Mouse (Mus musculus) lung, postnatal 0 days (tissue): ENCODE measurements around the gene Gins3. TPM values are rescaled to one million over a fixed set of nuclear protein-coding genes. Genes with fewer than 3 reads are reported as not detected.

Experiments used
- ATAC-seq: fragments of 200-750 bp; cut with Nextera tagmentation; 2 replicates; pipeline ENCODE4 v1.8.0; 2017; ENCODE audit warnings: moderate library complexity
- DNase-seq: peaks from one replicate; pipeline ENCODE4 v3.0.0-alpha.2; 2016; ENCODE audit warnings: low spot score
- H3K27ac ChIP-seq: fragments of 300-500 bp; sonication (generic); 2 replicates; pipeline ENCODE4 v1.5.1; 2014; ENCODE audit warnings: antibody characterized with exemption, mild to moderate bottlenecking, low read length, mixed read lengths
- H3K27me3 ChIP-seq: fragments of 300-500 bp; sonication (generic); replicated peaks from 2 replicates; pipeline ENCODE4 v1.6.1; 2014; ENCODE audit warnings: low read length, mixed read lengths; ENCODE audit not compliant: insufficient read depth
- H3K36me3 ChIP-seq: fragments of 300-500 bp; sonication (generic); 2 replicates; pipeline ENCODE4 v1.6.1; 2014; ENCODE audit warnings: low read length, mixed read lengths; ENCODE audit not compliant: insufficient read depth
- H3K4me1 ChIP-seq: fragments of 300-500 bp; sonication (generic); 2 replicates; pipeline ENCODE4 v1.6.1; 2014; ENCODE audit warnings: antibody characterized with exemption, low read depth, low read length, mixed read lengths; ENCODE audit not compliant: insufficient read depth
- H3K4me2 ChIP-seq: fragments of 300-500 bp; sonication (generic); replicated peaks from 2 replicates; pipeline ENCODE4 v1.6.1; 2014; ENCODE audit warnings: low read depth, mild to moderate bottlenecking, low read length, moderate library complexity, mixed read lengths
- H3K4me3 ChIP-seq: fragments of 300-500 bp; sonication (generic); 2 replicates; pipeline ENCODE4 v1.5.1; 2014; ENCODE audit warnings: low read depth, low read length
- H3K9ac ChIP-seq: fragments of 300-500 bp; sonication (generic); replicated peaks from 2 replicates; pipeline ENCODE4 v1.6.1; 2014; ENCODE audit warnings: low read depth, mild to moderate bottlenecking
- H3K9me3 ChIP-seq: fragments of 300-500 bp; sonication (generic); 2 replicates; pipeline ENCODE4 v1.6.1; 2016; ENCODE audit warnings: low read length, mixed read lengths
- CTCF ChIP-seq: IDR thresholded peaks from 2 replicates; pipeline ENCODE4 v1.5.1; 2016; ENCODE audit warnings: antibody characterized with exemption, mild to moderate bottlenecking
- EP300 ChIP-seq: IDR thresholded peaks from 2 replicates; pipeline ENCODE4 v1.6.1; 2016; ENCODE audit warnings: antibody characterized with exemption, mild to moderate bottlenecking, control low read depth
- WGBS: fragments of 180-500 bp; shearing (Covaris S2); extraction: QIAGEN DNeasy Blood & Tissue Kit; methylation state at CpG from one replicate; pipeline ENCODE4 v1.1.7; 2014; 5-methylcytosine and 5-hydroxymethylcytosine counted together
- polyA plus RNA-seq: library from polyadenylated mRNA; unstranded; fragments of >200 nt; fragmentation: Nextera tagmentation; extraction: Ambion mirVana; gene quantifications from 2 replicates; pipeline ENCODE4 v1.2.1, GENCODE M21; 2015

The Gins3 gene
- polyA plus RNA-seq, 1 experiment from 2014 or later: 5.2 TPM

- Histone ChIP-seq H3K9ac (no peak overlapping the region), H3K4me3 (no peak overlapping the region), H3K27me3 (no peaks in the 10 kb centered on the region), H3K4me2 (no peak overlapping the region), H3K27ac (no peak overlapping the region), H3K36me3 (no peaks in the 10 kb centered on the region), H3K4me1 (no peaks in the 10 kb centered on the region), H3K9me3 (no peaks in the 10 kb centered on the region)
- TF ChIP-seq EP300: no peak
- no peak for ATAC-seq
- no peak for DNase-seq
- WGBS: 77% methylated on average over 5 of the region's 5 CpGs
These were observed 23.8 kb upstream of the Gins3 start for GRCm38 (mm10) chr8:95609406-95609805.

GRCm38 (mm10) chr8:95610749-95611148 is 22.5 kb upstream of the Gins3 start:
- WGBS: 56% methylated on average over 14 of the region's 14 CpGs
- H3K4me1 ChIP-seq: no peaks in the 10 kb centered on the region
- no peak overlapping the region for H3K4me3 ChIP-seq
- no peak for ATAC-seq
- TF ChIP-seq EP300 (no peak), CTCF (no peak)
- no peak for DNase-seq
- H3K9ac ChIP-seq: no peak overlapping the region
- H3K27ac ChIP-seq: no peak overlapping the region
- no peaks in the 10 kb centered on the region for H3K36me3 ChIP-seq
- no peaks in the 10 kb centered on the region for H3K27me3 ChIP-seq
- H3K9me3 ChIP-seq: no peaks in the 10 kb centered on the region
- no peak overlapping the region for H3K4me2 ChIP-seq

GRCm38 (mm10) chr8:95611769-95612168 is 21.5 kb upstream of the Gins3 start:
- no peak overlapping the region; the same call in 1 of the 2 replicates for H3K4me2 ChIP-seq
- WGBS: 56% methylated on average over 5 of the region's 5 CpGs
- H3K4me1 ChIP-seq: no peaks in the 10 kb centered on the region
- no peaks in the 10 kb centered on the region for H3K9me3 ChIP-seq
- ATAC-seq (no peak), DNase-seq (no peak)
- H3K36me3 ChIP-seq: no peaks in the 10 kb centered on the region
- H3K9ac ChIP-seq: no peak overlapping the region
- H3K4me3 ChIP-seq: no peak overlapping the region
- no peak for TF ChIP-seq EP300
- no peak for TF ChIP-seq CTCF
- no peak overlapping the region for H3K27ac ChIP-seq
- H3K27me3 ChIP-seq: no peaks in the 10 kb centered on the region

- H3K4me1 ChIP-seq: no peaks in the 10 kb centered on the region
- no peak overlapping the region for H3K9ac ChIP-seq
- H3K27ac ChIP-seq: no peak overlapping the region
- no peaks in the 10 kb centered on the region for H3K27me3 ChIP-seq
- H3K9me3 ChIP-seq: no peaks in the 10 kb centered on the region
- H3K4me3 ChIP-seq: no peak overlapping the region
- ATAC-seq (no peak), DNase-seq (no peak)
- no peak overlapping the region for H3K4me2 ChIP-seq
- 87% methylated on average over 7 of the region's 7 CpGs for WGBS
- H3K36me3 ChIP-seq: no peaks in the 10 kb centered on the region
- TF ChIP-seq EP300 (no peak), CTCF (no peak)
These were observed 16.9 kb upstream of the Gins3 start for GRCm38 (mm10) chr8:95616383-95616782.

GRCm38 (mm10) chr8:95620046-95620445 is 13.2 kb upstream of the Gins3 start:
- Histone ChIP-seq H3K27ac (no peak overlapping the region), H3K9me3 (no peaks in the 10 kb centered on the region), H3K9ac (no peak overlapping the region), H3K4me1 (no peaks in the 10 kb centered on the region), H3K27me3 (no peaks in the 10 kb centered on the region), H3K36me3 (no peaks in the 10 kb centered on the region), H3K4me2 (no peak overlapping the region), H3K4me3 (no peak overlapping the region)
- no peak for DNase-seq
- 85% methylated on average over 2 of the region's 2 CpGs for WGBS
- TF ChIP-seq CTCF (no peak), EP300 (no peak)
- no peak for ATAC-seq

GRCm38 (mm10) chr8:95624833-95625232 is 8.4 kb upstream of the Gins3 start:
- no peak overlapping the region for H3K27ac ChIP-seq
- no peak for DNase-seq
- TF ChIP-seq CTCF (no peak), EP300 (no peak)
- H3K9me3 ChIP-seq: no peaks in the 10 kb centered on the region
- no peaks in the 10 kb centered on the region for H3K4me1 ChIP-seq
- H3K27me3 ChIP-seq: 0 out of 2 replicates have a peak, but pooled peaks cover 3% of the 10 kb centered on the region
- no peak overlapping the region for H3K9ac ChIP-seq
- 80% methylated on average over 2 of the region's 2 CpGs for WGBS
- no peaks in the 10 kb centered on the region for H3K36me3 ChIP-seq
- H3K4me2 ChIP-seq: no peak overlapping the region
- no peak overlapping the region for H3K4me3 ChIP-seq
- ATAC-seq: no peak

- peak overlapping the region; percentile 95 for H3K4me2 ChIP-seq
- ATAC-seq: no peak
These were observed 413 bp upstream of the Gins3 start for GRCm38 (mm10) chr8:95632840-95633239.

More at GRCm38 (mm10) chr8:95632840-95633239, 413 bp upstream of the Gins3 start:
- DNase-seq: no peak
- WGBS: 84% methylated on average over 6 of the region's 6 CpGs
- Histone ChIP-seq H3K4me3 (peak overlapping the region; percentile 77; the same call in 1 of the 2 replicates), H3K9me3 (no peaks in the 10 kb centered on the region), H3K4me1 (peaks cover 4% of the 10 kb centered on the region; the same call in 1 of the 2 replicates), H3K36me3 (no peaks in the 10 kb centered on the region), H3K27ac (no peak overlapping the region), H3K9ac (no peak overlapping the region), H3K27me3 (0 out of 2 replicates have a peak, but pooled peaks cover 3% of the 10 kb centered on the region)
- TF ChIP-seq EP300 (no peak), CTCF (no peak)
